ENCODE assay signal across 17 mouse cellular contexts in genomic region chr11:51337585-51337984, GRCm38 (mm10). TPM values are rescaled to one million over a fixed set of nuclear protein-coding genes. Genes with fewer than 3 reads are reported as not detected.
DNase-seq lines count a peak whose midpoint lies in the region; ATAC-seq and TF ChIP-seq lines count a peak whose summit lies in the region.
"Had no signal": no experiment of that assay in that cellular context is flagged by ENCODE, and none has a peak within 500 bp of the region (broad histone marks: within the 10 kb centered on the region; RNA-seq: fewer than 3 reads in every experiment).

No protein-coding gene starts in this region.

- H3K9me3 ChIP-seq in intestine, embryonic 15.5 days: no peaks in the 10 kb centered on the region
- H3K9me3 ChIP-seq: embryonic facial prominence, embryonic 12.5 days had no signal

- 80% methylated on average over 6 of the region's 6 CpGs for WGBS in intestine, embryonic 15.5 days

- peak; percentile 56 for DNase-seq in layer of hippocampus, adult 11-12 months (ENCODE audit: low spot score)
- no peak for DNase-seq in layer of hippocampus, adult 9-10 months (ENCODE audit: low spot score)
- DNase-seq in brain, adult 2 months (ENCODE audit: low read depth, low spot score): peak; percentile 64
- peak; percentile 41 to 66 for DNase-seq in layer of hippocampus, adult 2 months (ENCODE audit: low spot score in 2 of 2)
- peak; percentile 64 to 70 for DNase-seq in right cerebral cortex, postnatal 10 days (ENCODE audit: low spot score in 2 of 2)
- DNase-seq in adrenal gland, adult (ENCODE audit: inconsistent age in 2 of 2, low spot score in 1 of 2): no peak
- DNase-seq: adrenal gland, postnatal 14 days; cerebellum, adult 2 months; heart, adult 18-20 months; kidney, adult 2 months; kidney, postnatal 14 days; lung, adult 18-20 months; lung, postnatal 4 days had no signal

- no peak for TF ChIP-seq CTCF in layer of hippocampus, adult 2 months (conservative IDR thresholded peaks at IDR 0.05)

- no peak for ATAC-seq in intestine, embryonic 15.5 days
- ATAC-seq: hindbrain, postnatal 0 days had no signal

- H3K9ac ChIP-seq in intestine, embryonic 15.5 days: no peak overlapping the region
- H3K9ac ChIP-seq: embryonic facial prominence, embryonic 12.5 days; midbrain, embryonic 12.5 days had no signal

- H3K4me2 ChIP-seq in intestine, embryonic 15.5 days (replicated peaks): no peak overlapping the region
- H3K4me2 ChIP-seq: embryonic facial prominence, embryonic 12.5 days; midbrain, embryonic 12.5 days had no signal

- peak overlapping the region; percentile 75 for H3K27ac ChIP-seq in layer of hippocampus, adult 2 months
- no peak overlapping the region for H3K27ac ChIP-seq in intestine, embryonic 15.5 days
- H3K27ac ChIP-seq: embryonic facial prominence, embryonic 12.5 days; hindbrain, postnatal 0 days; midbrain, embryonic 12.5 days had no signal

- no peaks in the 10 kb centered on the region for H3K36me3 ChIP-seq in intestine, embryonic 15.5 days
- H3K36me3 ChIP-seq: embryonic facial prominence, embryonic 12.5 days; midbrain, embryonic 12.5 days had no signal

- H3K27me3 ChIP-seq in intestine, embryonic 15.5 days (replicated peaks): no peaks in the 10 kb centered on the region
- H3K27me3 ChIP-seq: embryonic facial prominence, embryonic 12.5 days; midbrain, embryonic 12.5 days had no signal

- H3K4me3 ChIP-seq in layer of hippocampus, adult 2 months: no peak overlapping the region
- H3K4me3 ChIP-seq in intestine, embryonic 15.5 days (replicated peaks): no peak overlapping the region
- H3K4me3 ChIP-seq: embryonic facial prominence, embryonic 12.5 days; midbrain, embryonic 12.5 days had no signal

- H3K4me1 ChIP-seq in intestine, embryonic 15.5 days (replicated peaks): no peaks in the 10 kb centered on the region
- H3K4me1 ChIP-seq: midbrain, embryonic 12.5 days had no signal

RNA-seq across cellular contexts. Expression of gene Col23a1, which starts 47.9 kb away (rescaled TPM):
- total RNA-seq in layer of hippocampus, adult 2 months (2021): 1 to 10 TPM; 5.3 to 6.7 TPM
- polyA plus RNA-seq in intestine, embryonic 15.5 days (2015; fragmentation: Nextera tagmentation; extraction: Ambion mirVana): 17.7 and 19.2 TPM in 2 replicates

Comparison
In these comparisons a context has a peak if more than half of its experiments do, and no peak if none do; other contexts are left out.
1. DNase-seq: peak in layer of hippocampus, adult 11-12 months (single experiment), brain, adult 2 months (single experiment), layer of hippocampus, adult 2 months (2 of 2) and right cerebral cortex, postnatal 10 days (2 of 2); none in layer of hippocampus, adult 9-10 months (single experiment) and adrenal gland, adult (0 of 2).